Mouse (Mus musculus) thymus, adult 2 months (tissue): Measurements from ENCODE around the gene Axin1. TPM values are rescaled to one million over a fixed set of nuclear protein-coding genes. Genes with fewer than 3 reads are reported as not detected.

Source experiments
- DNase-seq: peaks from one replicate; pipeline ENCODE4 v3.0.0; 2021
- H3K27ac ChIP-seq: fragments of 200-500 bp; 2 replicates; pipeline ENCODE4 v1.5.1; 2012; ENCODE audit warnings: low read length, control low read depth; ENCODE audit not compliant: control insufficient read depth, insufficient read depth
- H3K27me3 ChIP-seq: fragments of 200-500 bp; 2 replicates; pipeline ENCODE4 v1.6.1; 2012; ENCODE audit warnings: mild to moderate bottlenecking, low read length, moderate library complexity, mixed read lengths; ENCODE audit not compliant: control insufficient read depth, insufficient read depth
- H3K36me3 ChIP-seq: fragments of 200-500 bp; 2 replicates; pipeline ENCODE4 v1.6.1; 2012; ENCODE audit warnings: mild to moderate bottlenecking, low read length, moderate library complexity; ENCODE audit not compliant: control insufficient read depth, insufficient read depth
- H3K4me1 ChIP-seq: fragments of 200-500 bp; replicated peaks from 2 replicates; pipeline ENCODE4 v1.6.1; 2012; ENCODE audit warnings: low read length; ENCODE audit not compliant: control insufficient read depth, insufficient read depth
- H3K4me3 ChIP-seq: fragments of 200-500 bp; 2 replicates; pipeline ENCODE4 v1.5.1; 2012; ENCODE audit warnings: mild to moderate bottlenecking, low read length, control low read depth, moderate library complexity; ENCODE audit not compliant: control insufficient read depth, insufficient read depth
- CTCF ChIP-seq: fragments of 200-500 bp; IDR thresholded peaks from 2 replicates; pipeline ENCODE4 v1.5.1; 2012; ENCODE audit warnings: mild to moderate bottlenecking, control low read depth, low read length, moderate library complexity, borderline replicate concordance; ENCODE audit not compliant: control insufficient read depth, poor library complexity, insufficient read depth; ENCODE audit errors: extremely low read depth
- POLR2A ChIP-seq: fragments of 200-500 bp; IDR thresholded peaks from 2 replicates; pipeline ENCODE4 v1.6.1; 2012; ENCODE audit warnings: mild to moderate bottlenecking, low read length, control low read depth, moderate library complexity; ENCODE audit not compliant: control insufficient read depth, poor library complexity, insufficient read depth; ENCODE audit errors: extremely low read depth
- WGBS: fragments of 180-500 bp; shearing (Covaris S2); methylation state at CpG from one replicate; pipeline ENCODE4 v1.1.7; 2018; 5-methylcytosine and 5-hydroxymethylcytosine counted together
- polyA plus RNA-seq: library from polyadenylated mRNA; depleted of rRNA; stranded (reverse); fragments of >200 nt; gene quantifications from 2 replicates; pipeline ENCODE4 v1.2.3, GENCODE M21; 2012

Axin1 gene
- polyA plus RNA-seq, 1 experiment, result 38.0 TPM

DNA sequence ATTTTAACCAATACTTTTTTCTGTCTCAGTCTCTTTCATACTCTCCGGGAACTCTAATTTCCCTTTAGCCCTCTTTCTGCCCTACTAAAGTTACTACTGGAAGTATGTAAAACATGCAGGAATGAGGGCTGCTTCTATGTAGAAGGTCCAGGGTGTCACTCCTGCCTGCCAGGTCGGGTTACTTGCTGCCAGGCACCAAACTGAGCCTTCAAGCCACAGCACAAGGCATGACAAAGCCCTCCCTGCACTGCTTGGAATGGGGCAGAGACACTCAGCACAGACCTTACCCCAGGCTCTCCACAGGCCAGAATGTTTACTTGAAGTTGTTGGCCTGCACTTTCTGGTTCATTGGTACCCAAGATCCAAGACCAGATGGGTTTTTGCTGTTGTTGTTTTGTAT is 38.3 kb upstream of the Axin1 start:
- no peaks in the 10 kb centered on the region for H3K36me3 ChIP-seq
- H3K4me1 ChIP-seq, result peaks cover 4% of the 10 kb centered on the region
- no peak overlapping the region for H3K27ac ChIP-seq
- no peak for TF ChIP-seq CTCF
- TF ChIP-seq POLR2A, result no peak
- WGBS, result 64% methylated on average over 2 of the region's 2 CpGs
- DNase-seq, result no peak
- H3K27me3 ChIP-seq, result no peaks in the 10 kb centered on the region
- H3K4me3 ChIP-seq, result no peak overlapping the region

GRCm38 (mm10) chr17:26101478-26101877 is 37.0 kb upstream of the Axin1 start:
- no peak for DNase-seq
- WGBS, result 92% methylated on average over 4 of the region's 4 CpGs

DNA sequence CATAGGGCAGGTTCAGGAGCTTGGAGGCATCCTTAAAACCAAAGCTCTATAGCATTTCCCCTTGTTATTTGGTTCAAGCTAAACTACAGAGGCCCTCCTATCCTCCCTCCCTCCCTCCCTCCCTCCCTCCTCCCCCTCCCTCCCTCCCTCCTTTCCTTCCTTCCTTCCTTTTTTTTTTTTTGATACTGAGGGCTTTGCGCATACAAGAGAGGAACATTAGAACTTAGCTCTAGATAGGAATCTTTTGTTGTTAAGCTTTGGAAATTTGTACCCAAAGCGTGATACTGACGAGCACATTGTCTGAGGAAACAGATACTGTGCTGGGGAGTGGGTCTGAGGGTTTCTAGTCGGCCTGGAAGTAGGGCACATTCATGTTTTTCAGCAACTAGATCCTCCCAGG is 32.9 kb upstream of the Axin1 start:
- WGBS, result 50% methylated on average over 4 of the region's 4 CpGs
- H3K4me3 ChIP-seq, result no peak overlapping the region
- DNase-seq, result no peak
- no peak for TF ChIP-seq POLR2A
- no peak for TF ChIP-seq CTCF
- H3K27me3 ChIP-seq, result no peaks in the 10 kb centered on the region
- H3K36me3 ChIP-seq, result no peaks in the 10 kb centered on the region
- no peaks in the 10 kb centered on the region for H3K4me1 ChIP-seq
- no peak overlapping the region for H3K27ac ChIP-seq

More at GRCm38 (mm10) chr17:26101478-26101877, 37.0 kb upstream of the Axin1 start:
- TF ChIP-seq CTCF (no peak), POLR2A (no peak)
- H3K36me3 ChIP-seq, result no peaks in the 10 kb centered on the region
- no peak overlapping the region for H3K4me3 ChIP-seq
- no peaks in the 10 kb centered on the region for H3K27me3 ChIP-seq
- no peak overlapping the region for H3K27ac ChIP-seq
- H3K4me1 ChIP-seq, result no peaks in the 10 kb centered on the region

GRCm38 (mm10) chr17:26110156-26110555 is 28.3 kb upstream of the Axin1 start:
- H3K27ac ChIP-seq, result no peak overlapping the region
- TF ChIP-seq POLR2A (no peak), CTCF (no peak)

GRCm38 (mm10) chr17:26111024-26111423 is 27.5 kb upstream of the Axin1 start:
- peaks cover 9% of the 10 kb centered on the region for H3K4me1 ChIP-seq
- H3K36me3 ChIP-seq, result no peaks in the 10 kb centered on the region
- H3K27me3 ChIP-seq, result no peaks in the 10 kb centered on the region
- no peak for DNase-seq
- WGBS, result 82% methylated on average over 4 of the region's 4 CpGs
- no peak overlapping the region for H3K4me3 ChIP-seq
- H3K27ac ChIP-seq, result no peak overlapping the region
- TF ChIP-seq POLR2A (no peak), CTCF (no peak)

More at GRCm38 (mm10) chr17:26110156-26110555, 28.3 kb upstream of the Axin1 start:
- no peak overlapping the region for H3K4me3 ChIP-seq
- DNase-seq, result no peak
- peaks cover 9% of the 10 kb centered on the region for H3K4me1 ChIP-seq
- no peaks in the 10 kb centered on the region for H3K36me3 ChIP-seq
- 68% methylated on average over 4 of the region's 4 CpGs for WGBS
- H3K27me3 ChIP-seq, result no peaks in the 10 kb centered on the region

DNA sequence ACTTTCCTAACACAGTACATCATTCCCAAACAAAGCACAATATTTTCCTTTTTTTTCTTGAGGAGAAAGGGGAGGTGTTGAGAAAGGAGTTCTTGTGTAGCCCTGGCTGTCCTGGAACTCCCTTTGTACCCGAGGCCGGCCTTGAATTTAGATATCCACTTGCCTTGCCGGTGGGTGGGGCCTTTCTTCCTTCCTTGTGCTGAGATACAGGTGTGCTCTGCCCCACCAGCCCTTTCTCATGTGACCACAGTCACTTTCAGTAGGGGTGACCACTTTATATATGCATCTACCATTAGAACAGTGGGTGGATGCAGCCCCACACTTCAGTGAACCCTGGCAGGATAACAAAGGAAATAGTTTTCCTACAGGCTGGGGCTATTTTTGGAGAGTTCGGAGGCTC is 26.8 kb upstream of the Axin1 start:
- H3K27me3 ChIP-seq, result no peaks in the 10 kb centered on the region

DNA sequence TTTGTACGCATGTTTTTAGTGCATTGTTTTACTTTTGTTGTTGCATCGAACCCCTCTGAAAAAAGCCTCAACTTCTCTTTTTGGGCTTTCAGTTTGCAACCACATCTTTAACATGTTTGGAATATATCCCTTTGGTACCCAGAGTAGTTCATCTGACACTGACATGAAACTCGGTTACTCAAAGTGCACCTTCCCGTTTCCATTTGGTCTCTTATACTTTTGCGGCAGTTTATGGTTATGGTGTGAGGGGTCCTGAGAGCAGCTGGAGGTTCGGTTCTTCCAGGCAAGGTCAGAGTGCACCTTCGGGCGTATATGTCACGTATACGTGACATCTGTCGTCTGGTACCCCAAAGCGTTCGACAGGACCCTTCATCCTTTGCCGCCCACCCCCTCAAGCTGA is 25.7 kb upstream of the Axin1 start:
- Histone ChIP-seq H3K4me1 (peaks cover 9% of the 10 kb centered on the region), H3K27me3 (no peaks in the 10 kb centered on the region), H3K4me3 (peak overlapping the region; percentile 84), H3K36me3 (no peaks in the 10 kb centered on the region), H3K27ac (no peak overlapping the region)
- WGBS, result 13% methylated on average over 14 of the region's 14 CpGs
- TF ChIP-seq CTCF, result no peak
- no peak for TF ChIP-seq POLR2A
- no peak for DNase-seq

More for the DNA sequence above, 26.8 kb upstream of the Axin1 start:
- H3K4me1 ChIP-seq, result peaks cover 9% of the 10 kb centered on the region
- H3K4me3 ChIP-seq, result no peak overlapping the region
- DNase-seq, result no peak
- WGBS, result 82% methylated on average over 4 of the region's 4 CpGs
- TF ChIP-seq POLR2A (no peak), CTCF (no peak)
- no peak overlapping the region for H3K27ac ChIP-seq
- no peaks in the 10 kb centered on the region for H3K36me3 ChIP-seq
